Mouse (Mus musculus) heart, postnatal 0 days (tissue): ENCODE measurements around the gene Dyrk2. TPM values are rescaled to one million over a fixed set of nuclear protein-coding genes. Genes with fewer than 3 reads are reported as not detected.

ENCODE experiments used
- ATAC-seq: fragments of 200-750 bp; cut with Nextera tagmentation; 2 replicates; pipeline ENCODE4 v1.8.0; 2017; ENCODE audit warnings: low read depth, moderate number of reproducible peaks, moderate library complexity; ENCODE audit not compliant: insufficient read depth
- DNase-seq: peaks from one replicate; pipeline ENCODE4 v3.0.0-alpha.2; 2016; ENCODE audit warnings: low spot score
- H3K27ac ChIP-seq: fragments of 300-500 bp; sonication (generic); 2 replicates; pipeline ENCODE4 v1.5.1; 2014; ENCODE audit warnings: low read depth, mild to moderate bottlenecking
- H3K27me3 ChIP-seq: fragments of 300-500 bp; sonication (generic); 2 replicates; pipeline ENCODE4 v1.6.1; 2014; ENCODE audit warnings: low read length, mixed read lengths; ENCODE audit not compliant: control insufficient read depth, insufficient read depth
- H3K36me3 ChIP-seq: fragments of 300-500 bp; sonication (generic); replicated peaks from 2 replicates; pipeline ENCODE4 v1.6.1; 2014; ENCODE audit warnings: low read length, mixed read lengths; ENCODE audit not compliant: control insufficient read depth, insufficient read depth
- H3K4me1 ChIP-seq: fragments of 300-500 bp; sonication (generic); 2 replicates; pipeline ENCODE4 v1.6.1; 2014; ENCODE audit warnings: antibody characterized with exemption; ENCODE audit not compliant: control insufficient read depth, insufficient read depth
- H3K4me2 ChIP-seq: fragments of 300-500 bp; sonication (generic); 2 replicates; pipeline ENCODE4 v1.6.1; 2014; ENCODE audit warnings: low read depth, mild to moderate bottlenecking, low read length, moderate library complexity
- H3K4me3 ChIP-seq: fragments of 300-500 bp; sonication (generic); 2 replicates; pipeline ENCODE4 v1.5.1; 2014; ENCODE audit warnings: low read depth, low read length
- H3K9ac ChIP-seq: fragments of 300-500 bp; sonication (generic); replicated peaks from 2 replicates; pipeline ENCODE4 v1.6.1; 2014; ENCODE audit warnings: low read depth, low read length, mixed read lengths
- H3K9me3 ChIP-seq: fragments of 300-500 bp; sonication (generic); replicated peaks from 2 replicates; pipeline ENCODE4 v1.6.1; 2016; ENCODE audit warnings: low read length; ENCODE audit not compliant: control insufficient read depth
- CTCF ChIP-seq: IDR thresholded peaks from 2 replicates; pipeline ENCODE4 v1.5.1; 2016; ENCODE audit warnings: antibody characterized with exemption, control low read depth, low read depth
- EP300 ChIP-seq: IDR thresholded peaks from 2 replicates; pipeline ENCODE4 v1.6.1; 2016; ENCODE audit warnings: antibody characterized with exemption, low read depth
- WGBS: fragments of 180-500 bp; shearing (Covaris S2); extraction: QIAGEN DNeasy Blood & Tissue Kit; methylation state at CpG from one replicate; pipeline ENCODE4 v1.1.7; 2014; 5-methylcytosine and 5-hydroxymethylcytosine counted together
- polyA plus RNA-seq: library from polyadenylated mRNA; unstranded; fragments of >200 nt; fragmentation: Nextera tagmentation; extraction: Ambion mirVana; gene quantifications from 2 replicates; pipeline ENCODE4 v1.2.1, GENCODE M21; 2015
- total RNA-seq: library from RNA; depleted of rRNA; stranded (reverse); fragments of >200 nt; gene quantifications from 2 replicates; pipeline ENCODE4 v1.2.3, GENCODE M21; 2014; ENCODE audit warnings: low replicate concordance

The Dyrk2 gene
- total and polyA plus RNA-seq, 2 experiments from 2014 or later = 9.8 to 65.7 TPM

- Histone ChIP-seq H3K4me3 (no peak overlapping the region), H3K9me3 (no peaks in the 10 kb centered on the region), H3K4me1 (peaks cover 8% of the 10 kb centered on the region; the same call in 1 of the 2 replicates), H3K27me3 (no peaks in the 10 kb centered on the region), H3K4me2 (no peak overlapping the region), H3K9ac (no peak overlapping the region), H3K27ac (no peak overlapping the region), H3K36me3 (no peaks in the 10 kb centered on the region)
- ATAC-seq = no peak
- no peak for DNase-seq
- 68% methylated on average over 2 of the region's 2 CpGs for WGBS
- no peak for TF ChIP-seq CTCF
- TF ChIP-seq EP300 = no peak
Observed at GRCm38 (mm10) chr10:118829641-118830040, 40.4 kb downstream of the Dyrk2 start.

GRCm38 (mm10) chr10:118827116-118827515, 42.9 kb downstream of the Dyrk2 start:
- Histone ChIP-seq H3K4me1 (peaks cover 8% of the 10 kb centered on the region; the same call in 1 of the 2 replicates), H3K27ac (no peak overlapping the region), H3K4me3 (no peak overlapping the region), H3K4me2 (no peak overlapping the region), H3K9me3 (no peaks in the 10 kb centered on the region), H3K9ac (no peak overlapping the region), H3K36me3 (no peaks in the 10 kb centered on the region), H3K27me3 (no peaks in the 10 kb centered on the region)
- no peak for TF ChIP-seq CTCF
- no peak for TF ChIP-seq EP300
- DNase-seq (no peak), ATAC-seq (no peak)
- WGBS = 90% methylated on average over 7 of the region's 7 CpGs

- H3K27me3 ChIP-seq = no peaks in the 10 kb centered on the region
- 66% methylated on average over 8 of the region's 8 CpGs for WGBS
- no peak for ATAC-seq
Observed at GRCm38 (mm10) chr10:118824830-118825229, 45.2 kb downstream of the Dyrk2 start.

GRCm38 (mm10) chr10:118820901-118821300, 49.1 kb downstream of the Dyrk2 start:
- Histone ChIP-seq H3K4me3 (no peak overlapping the region), H3K4me2 (no peak overlapping the region), H3K27me3 (no peaks in the 10 kb centered on the region), H3K4me1 (no peaks in the 10 kb centered on the region), H3K36me3 (no peaks in the 10 kb centered on the region), H3K9ac (no peak overlapping the region), H3K9me3 (no peaks in the 10 kb centered on the region), H3K27ac (no peak overlapping the region)
- DNase-seq (no peak), ATAC-seq (peak; percentile 75; the same call in 1 of the 2 replicates)
- TF ChIP-seq CTCF (no peak), EP300 (no peak)
- WGBS = 42% methylated on average over 7 of the region's 7 CpGs

More at GRCm38 (mm10) chr10:118824830-118825229, 45.2 kb downstream of the Dyrk2 start:
- H3K27ac ChIP-seq = no peak overlapping the region
- H3K4me2 ChIP-seq = no peak overlapping the region
- no peaks in the 10 kb centered on the region for H3K4me1 ChIP-seq
- H3K36me3 ChIP-seq = no peaks in the 10 kb centered on the region
- TF ChIP-seq EP300 (no peak), CTCF (no peak)
- H3K4me3 ChIP-seq = no peak overlapping the region
- H3K9ac ChIP-seq = no peak overlapping the region
- no peaks in the 10 kb centered on the region for H3K9me3 ChIP-seq
- DNase-seq = no peak

DNA sequence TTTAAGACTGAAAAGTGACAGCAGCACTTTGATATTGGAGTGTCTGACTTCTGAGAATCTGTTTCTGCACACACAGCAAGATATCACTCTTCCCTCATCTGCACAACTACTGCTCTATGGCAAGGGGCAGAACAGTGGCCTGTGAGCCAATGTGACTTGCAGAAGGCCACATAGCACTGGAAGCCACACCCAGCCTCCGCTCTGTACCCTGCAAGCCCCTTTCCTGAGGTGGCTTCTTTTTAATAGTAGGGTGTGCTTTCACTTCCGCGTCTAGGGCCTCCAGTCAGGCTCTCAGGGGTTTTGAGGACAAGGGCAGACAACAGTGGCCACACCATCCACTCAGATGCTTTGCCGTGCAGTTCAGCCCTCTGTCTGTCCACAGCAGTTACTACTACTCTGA, 50.2 kb downstream of the Dyrk2 start:
- no peaks in the 10 kb centered on the region for H3K4me1 ChIP-seq
- H3K4me2 ChIP-seq = no peak overlapping the region
- H3K9me3 ChIP-seq = no peaks in the 10 kb centered on the region
- H3K27me3 ChIP-seq = no peaks in the 10 kb centered on the region
- no peak overlapping the region for H3K27ac ChIP-seq
- H3K36me3 ChIP-seq = no peaks in the 10 kb centered on the region
- H3K4me3 ChIP-seq = no peak overlapping the region
- WGBS = 70% methylated on average over 4 of the region's 4 CpGs
- DNase-seq (no peak), ATAC-seq (no peak)
- H3K9ac ChIP-seq = no peak overlapping the region
- TF ChIP-seq CTCF (no peak), EP300 (no peak)

- TF ChIP-seq EP300 (no peak), CTCF (no peak)
- Histone ChIP-seq H3K4me3 (no peak overlapping the region), H3K4me2 (no peak overlapping the region), H3K27me3 (no peaks in the 10 kb centered on the region), H3K36me3 (no peaks in the 10 kb centered on the region), H3K4me1 (peaks cover 5% of the 10 kb centered on the region; the same call in 1 of the 2 replicates), H3K27ac (no peak overlapping the region), H3K9me3 (no peaks in the 10 kb centered on the region), H3K9ac (no peak overlapping the region)
- DNase-seq = no peak
- ATAC-seq = no peak
- WGBS = 96% methylated on average over 6 of the region's 6 CpGs
Observed at GRCm38 (mm10) chr10:118817089-118817488, 52.9 kb downstream of the Dyrk2 start.
